Mouse (Mus musculus) cerebellum, adult 9-10 months (tissue): ENCODE data around the gene Adra2b.

Source experiments
- DNase-seq: peaks from one replicate; pipeline ENCODE4 v3.0.0; 2022

Gene Adra2b

DNA sequence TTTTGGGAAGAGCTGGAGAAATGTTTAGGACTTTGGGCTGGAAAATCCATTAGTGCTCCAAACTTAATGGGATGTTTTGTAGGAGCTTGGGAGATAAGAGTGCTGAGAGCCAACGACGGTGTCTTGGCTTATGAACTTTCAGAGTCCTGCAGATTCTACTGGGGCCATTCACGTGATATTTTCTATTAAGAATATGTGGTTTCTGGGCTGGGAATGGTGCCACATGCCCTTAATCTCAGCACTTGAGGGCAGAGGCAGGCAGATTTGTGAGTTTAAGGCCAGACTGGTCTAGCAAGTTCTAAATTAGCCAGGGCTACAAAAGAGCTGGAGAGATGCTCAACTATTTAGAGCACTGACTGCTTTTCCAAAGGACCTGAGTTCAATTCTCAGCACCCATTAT lies 27.3 kb downstream of the Adra2b start:
- DNase-seq, result no peak

DNA sequence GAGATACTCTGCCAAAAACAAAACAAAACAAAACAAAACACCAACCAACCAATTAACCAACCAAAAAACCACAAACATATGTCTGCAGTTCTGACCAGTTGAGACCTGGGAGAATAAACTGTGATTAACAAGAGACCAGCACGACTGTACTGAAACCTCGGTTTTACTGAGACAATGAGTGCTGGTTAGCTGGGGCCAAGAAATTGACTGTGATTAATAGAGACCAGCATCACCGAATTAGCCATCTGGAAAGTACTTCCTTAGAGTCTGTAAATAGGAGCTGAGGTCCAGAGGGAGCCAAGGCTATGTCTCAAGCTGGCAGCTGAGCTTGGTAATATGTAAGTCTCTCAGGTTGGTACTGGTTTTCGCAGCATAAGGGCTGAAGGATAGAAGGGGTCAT lies 27.8 kb downstream of the Adra2b start:
- DNase-seq, result no peak

DNA sequence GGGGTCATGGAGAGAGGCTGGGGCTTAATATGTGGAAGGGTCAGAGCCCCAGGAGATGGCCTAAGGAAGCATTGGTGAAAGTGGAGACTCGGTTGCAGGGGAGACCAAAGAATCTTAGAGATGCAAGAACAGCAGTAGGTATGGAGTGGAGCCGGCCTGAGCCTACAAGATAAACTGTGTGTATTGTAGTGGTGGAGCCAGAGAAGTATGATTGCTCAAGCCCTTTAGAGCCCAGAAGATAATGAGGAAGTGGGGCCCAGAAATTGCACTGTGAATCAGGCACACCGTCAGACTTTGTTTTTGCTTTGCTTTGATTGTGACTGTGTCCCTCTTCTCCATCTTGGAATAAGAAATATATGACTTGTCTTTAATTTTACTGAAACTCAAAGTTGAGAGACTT lies 28.3 kb downstream of the Adra2b start:
- DNase-seq, result no peak

DNA sequence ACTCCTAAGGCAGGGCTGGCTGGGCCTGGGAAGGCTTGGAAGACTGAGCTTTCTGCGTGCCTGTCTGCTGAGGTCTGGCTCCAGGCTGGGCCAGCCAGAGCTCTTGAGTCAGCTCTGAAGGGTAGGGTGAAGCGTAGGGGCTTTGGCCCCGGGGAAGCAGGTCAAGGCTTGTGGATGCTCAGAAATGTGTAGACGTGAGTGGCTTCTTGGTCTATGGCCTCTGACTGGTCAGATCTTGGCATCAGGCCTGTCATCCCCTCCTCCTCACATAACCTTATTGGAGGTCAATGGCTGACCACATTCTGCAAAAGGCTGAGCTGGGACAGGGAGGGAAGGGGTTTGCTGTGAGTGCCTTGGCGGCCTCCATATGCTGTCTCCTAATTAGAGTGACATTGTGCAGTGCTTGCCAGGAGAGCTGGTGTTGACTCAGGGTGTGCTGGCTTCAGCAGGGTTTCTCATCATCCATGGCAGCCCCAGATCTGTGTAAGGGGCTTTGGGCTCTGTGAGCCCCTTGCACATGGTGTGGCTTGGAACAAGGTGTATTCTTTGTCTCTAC lies 31.7 kb downstream of the Adra2b start:
- no peak for DNase-seq

DNA sequence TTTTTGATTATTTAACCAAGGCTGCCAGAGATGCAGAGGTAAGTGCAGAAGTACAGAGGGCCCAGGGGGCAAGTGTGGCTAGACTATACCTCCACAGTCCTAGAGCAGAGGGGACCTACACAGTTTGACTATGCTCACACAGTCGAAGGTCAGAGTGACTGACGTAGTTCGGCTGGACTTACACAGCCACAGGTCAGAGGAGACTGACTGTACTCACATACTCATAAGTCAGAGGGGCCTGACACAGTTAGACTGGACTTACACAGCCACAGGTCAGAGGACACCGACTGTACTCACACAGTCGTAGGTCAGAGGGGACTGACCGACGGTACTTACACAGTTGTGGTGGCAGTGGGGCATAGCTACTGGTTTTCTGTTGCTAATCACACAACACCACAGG lies 35.7 kb downstream of the Adra2b start:
- DNase-seq, result no peak

DNA sequence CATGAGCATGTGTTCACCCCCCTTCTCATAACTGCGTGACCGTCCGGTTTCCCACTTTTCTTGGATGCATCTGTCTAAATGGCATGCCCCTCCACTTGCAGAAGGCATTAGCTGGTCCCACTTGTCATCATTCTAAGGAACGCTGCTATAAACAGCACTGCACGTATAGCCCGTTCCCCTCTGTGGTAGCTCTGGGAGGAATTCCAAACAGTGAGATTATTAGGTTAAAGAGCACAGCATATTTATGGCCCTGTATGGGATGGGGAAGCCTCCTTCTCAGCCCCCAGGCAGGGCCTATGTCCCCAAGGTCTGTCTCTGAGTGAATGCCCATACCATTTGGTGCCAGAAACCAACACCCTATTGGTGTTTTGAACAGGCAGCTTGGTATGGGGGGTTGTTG lies 48.1 kb downstream of the Adra2b start:
- no peak for DNase-seq

DNA sequence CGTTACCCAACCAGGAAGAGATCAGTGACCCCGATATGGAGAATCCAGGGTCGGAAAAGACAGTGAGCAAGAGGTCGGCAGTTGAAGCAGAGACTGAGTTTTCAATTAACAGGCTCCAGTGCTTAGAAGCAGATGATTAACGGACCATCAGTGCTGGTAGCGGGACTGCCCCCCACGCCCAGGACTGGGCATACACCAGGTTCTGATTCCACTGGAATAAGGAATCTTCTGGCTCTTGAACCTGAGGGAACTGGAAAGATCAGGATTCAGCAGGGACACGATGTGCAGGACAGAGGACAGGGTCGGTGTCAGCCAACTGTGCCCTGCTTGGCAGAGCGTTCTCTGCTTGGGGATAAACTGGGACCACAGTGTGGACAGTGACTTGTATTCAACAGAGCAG lies 52.8 kb downstream of the Adra2b start:
- no peak for DNase-seq

DNA sequence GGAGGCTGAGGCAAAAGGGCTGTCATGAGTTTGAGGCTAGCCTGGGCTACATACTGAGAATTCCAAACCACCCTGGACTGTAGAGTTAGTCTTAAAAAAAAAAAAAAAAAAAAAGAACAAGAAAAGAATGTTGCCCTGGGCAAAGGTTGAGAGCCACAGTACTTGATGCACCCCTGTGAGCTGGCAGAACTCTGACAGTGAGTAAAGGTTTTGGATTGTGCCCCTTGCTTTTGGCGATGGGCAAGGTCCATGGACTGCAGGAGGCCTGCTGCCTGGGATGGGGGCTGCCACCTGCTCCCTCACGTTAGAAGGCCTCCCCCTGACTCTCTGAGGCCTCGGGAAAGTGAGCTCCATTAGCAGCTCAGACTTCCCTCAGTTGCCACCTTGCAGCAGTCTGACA lies 53.7 kb downstream of the Adra2b start:
- no peak for DNase-seq
